8 mouse cellular contexts compared by ENCODE assay signal in the genomic region with DNA sequence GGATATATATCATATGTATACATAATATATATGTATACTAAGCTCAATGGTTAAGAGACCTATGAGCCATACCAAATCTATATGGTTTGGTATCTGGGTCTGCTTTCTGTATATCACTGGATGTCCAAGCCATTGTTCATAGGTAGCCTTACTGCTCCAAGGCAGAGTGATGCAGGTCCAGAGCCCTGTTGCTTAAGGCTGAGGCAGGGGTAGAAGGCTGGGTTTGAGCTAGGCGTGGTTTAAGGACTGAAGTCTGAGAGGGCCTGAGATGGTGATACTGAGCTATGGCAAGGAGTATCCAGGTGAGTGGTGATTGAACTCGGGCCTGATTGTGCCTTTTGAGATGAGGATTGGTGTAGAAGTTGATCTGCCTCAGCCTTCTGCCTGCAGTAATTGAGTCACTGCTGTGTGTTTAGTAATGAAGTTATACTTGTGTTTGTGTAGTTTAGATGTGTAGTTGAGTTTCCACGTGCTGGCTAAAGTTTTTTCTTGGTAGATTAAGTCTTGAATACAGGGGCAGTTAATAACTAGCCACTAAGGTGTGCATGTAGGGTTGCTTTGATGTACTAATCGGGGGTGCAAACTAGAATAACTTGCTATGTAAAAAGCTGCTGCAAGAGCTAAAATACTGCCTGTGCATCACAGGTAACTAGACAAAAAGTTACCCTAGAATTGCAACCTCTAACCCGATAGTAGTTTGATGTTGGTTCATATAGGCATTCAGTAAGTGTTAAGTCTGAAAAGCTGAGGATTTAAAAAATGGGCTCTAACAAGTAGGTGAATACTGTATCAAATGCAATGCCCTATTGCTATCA. TPM values are rescaled to one million over a fixed set of nuclear protein-coding genes. Genes with fewer than 3 reads are reported as not detected.
A peak's percentile ranks its signal among the peaks of the same experiment; 100 is the strongest.
DNase-seq lines count a peak whose midpoint lies in the region; ATAC-seq lines count a peak whose summit lies in the region.

No protein-coding gene starts in this region.

- peak overlapping the region; percentile 99; the same call in 1 of the 2 replicates for H3K4me3 ChIP-seq in heart, embryonic 10.5 days
- H3K4me3 ChIP-seq in forebrain, embryonic 12.5 days (replicated peaks), result peak overlapping the region; percentile 97; the same call in 1 of the 2 replicates
- peak overlapping the region; percentile 96 for H3K4me3 ChIP-seq in liver, embryonic 13.5 days (replicated peaks)

- no peak for DNase-seq in heart, embryonic 10.5 days (ENCODE audit: low spot score)
- no peak for DNase-seq in heart, postnatal 25 days (ENCODE audit: low spot score)
- peak; percentile 67 for DNase-seq in 416B (ENCODE audit: low read depth)
- no peak for DNase-seq in liver, embryonic 13.5 days
- DNase-seq in urinary bladder, adult 2 months (ENCODE audit: low spot score), result no peak
- no peak for DNase-seq in left cerebral cortex, adult 8-10 months (ENCODE audit: low spot score in 2 of 2)
- no peak for DNase-seq in frontal cortex, postnatal 36 days (ENCODE audit: low spot score in 2 of 2)

- 0 out of 2 replicates have a peak, but pooled peaks have one; percentile 1 for ATAC-seq in forebrain, embryonic 12.5 days (ENCODE audit: low FRiP score)
- ATAC-seq in liver, embryonic 13.5 days (ENCODE audit: low read depth), result no peak

- intact Hi-C loops in heart, postnatal 25 days (cut with DNase I), result no loop called here

- peaks cover 43% of the 10 kb centered on the region for H3K4me1 ChIP-seq in heart, embryonic 10.5 days
- H3K4me1 ChIP-seq in forebrain, embryonic 12.5 days, result peaks cover 37% of the 10 kb centered on the region
- peaks cover 81% of the 10 kb centered on the region for H3K4me1 ChIP-seq in liver, embryonic 13.5 days (replicated peaks)

- peak overlapping the region; percentile 94; the same call in 1 of the 2 replicates for H3K9ac ChIP-seq in forebrain, embryonic 12.5 days
- H3K9ac ChIP-seq in liver, embryonic 13.5 days, result peak overlapping the region; percentile 2; the same call in 1 of the 2 replicates

- H3K36me3 ChIP-seq in heart, embryonic 10.5 days, result peaks cover 44% of the 10 kb centered on the region
- peaks cover 43% of the 10 kb centered on the region for H3K36me3 ChIP-seq in forebrain, embryonic 12.5 days (replicated peaks)
- peaks cover 49% of the 10 kb centered on the region for H3K36me3 ChIP-seq in liver, embryonic 13.5 days

- WGBS in heart, embryonic 10.5 days, result 40% methylated on average over 5 of the region's 5 CpGs
- 46% methylated on average over 5 of the region's 5 CpGs for WGBS in forebrain, embryonic 12.5 days
- 34% methylated on average over 5 of the region's 5 CpGs for WGBS in liver, embryonic 13.5 days (ENCODE audit: insufficient replicate concordance)

- no peak overlapping the region for H3K27ac ChIP-seq in heart, embryonic 10.5 days
- H3K27ac ChIP-seq in forebrain, embryonic 12.5 days, result peak overlapping the region; percentile 76
- H3K27ac ChIP-seq in liver, embryonic 13.5 days, result peak overlapping the region; percentile 82

- H3K9me3 ChIP-seq in heart, embryonic 10.5 days, result no peaks in the 10 kb centered on the region
- no peaks in the 10 kb centered on the region for H3K9me3 ChIP-seq in forebrain, embryonic 12.5 days
- H3K9me3 ChIP-seq in liver, embryonic 13.5 days (replicated peaks), result no peaks in the 10 kb centered on the region

- peak overlapping the region; percentile 81 for H3K4me2 ChIP-seq in forebrain, embryonic 12.5 days
- peak overlapping the region; percentile 93 for H3K4me2 ChIP-seq in liver, embryonic 13.5 days

- no peaks in the 10 kb centered on the region for H3K27me3 ChIP-seq in heart, embryonic 10.5 days (ENCODE audit: insufficient read depth, poor library complexity, severe bottlenecking)
- no peaks in the 10 kb centered on the region for H3K27me3 ChIP-seq in forebrain, embryonic 12.5 days
- no peaks in the 10 kb centered on the region for H3K27me3 ChIP-seq in liver, embryonic 13.5 days

RNA-seq across cellular contexts. Expression of a gene that starts 1.1 kb away (rescaled TPM):
- polyA plus RNA-seq in heart, embryonic 10.5 days (2016; fragmentation: Nextera tagmentation; extraction: Ambion mirVana), result 47.8 and 49.8 TPM in 2 replicates
- 10 to 100 TPM; 38.4 to 42.8 TPM for total RNA-seq in heart, postnatal 25 days (2021)
- polyA plus RNA-seq in forebrain, embryonic 12.5 days (2016; fragmentation: Nextera tagmentation; extraction: Ambion mirVana), result 60.4 and 67.4 TPM in 2 replicates
- polyA plus RNA-seq in liver, embryonic 13.5 days (2015; fragmentation: Nextera tagmentation; extraction: Ambion mirVana), result 18.7 and 19.3 TPM in 2 replicates
- 17.8 and 26.4 TPM in 2 replicates for polyA plus RNA-seq in urinary bladder, adult 2 months (2012; rRNA removed)
- total RNA-seq in left cerebral cortex, adult 8-10 months (2022), result 10 to 100 TPM; 60.7 to 71.6 (median 61.4) TPM

RNA-seq across cellular contexts. Expression of a gene that starts 4.7 kb away (rescaled TPM):
- polyA plus RNA-seq in heart, embryonic 10.5 days (2016; fragmentation: Nextera tagmentation; extraction: Ambion mirVana), result 1,223 and 1,345 TPM in 2 replicates
- 100 to 1,000 TPM; 651 to 667 TPM for total RNA-seq in heart, postnatal 25 days (2021)
- polyA plus RNA-seq in forebrain, embryonic 12.5 days (2016; fragmentation: Nextera tagmentation; extraction: Ambion mirVana), result 860 and 944 TPM in 2 replicates
- polyA plus RNA-seq in liver, embryonic 13.5 days (2015; fragmentation: Nextera tagmentation; extraction: Ambion mirVana), result 1,664 and 1,673 TPM in 2 replicates
- polyA plus RNA-seq in urinary bladder, adult 2 months (2012; rRNA removed), result 2,459 and 2,490 TPM in 2 replicates
- 100 to 1,000 TPM; 188 to 223 (median 203) TPM for total RNA-seq in left cerebral cortex, adult 8-10 months (2022)

RNA-seq across cellular contexts. Expression of a gene that starts 57.5 kb away (rescaled TPM):
- polyA plus RNA-seq in heart, embryonic 10.5 days (2016; fragmentation: Nextera tagmentation; extraction: Ambion mirVana), result 30.3 and 31.9 TPM in 2 replicates
- total RNA-seq in heart, postnatal 25 days (2021), result 10 to 100 TPM; 34.4 to 39.5 TPM
- polyA plus RNA-seq in forebrain, embryonic 12.5 days (2016; fragmentation: Nextera tagmentation; extraction: Ambion mirVana), result 24.6 and 25.3 TPM in 2 replicates
- 11.1 and 14.5 TPM in 2 replicates for polyA plus RNA-seq in liver, embryonic 13.5 days (2015; fragmentation: Nextera tagmentation; extraction: Ambion mirVana)
- 68.7 and 73.4 TPM in 2 replicates for polyA plus RNA-seq in urinary bladder, adult 2 months (2012; rRNA removed)
- total RNA-seq in left cerebral cortex, adult 8-10 months (2022), result 10 to 100 TPM; 18.3 to 27.8 (median 22.9) TPM
